Mouse (Mus musculus) retina, postnatal 1 day (tissue): ENCODE data around the gene Sel1l3.

Experiments used
- DNase-seq: peaks from one replicate; pipeline ENCODE4 v3.0.0-alpha.2; 2012

Sel1l3 gene

GRCm38 (mm10) chr5:53078453-53078852, 135.3 kb downstream of the Sel1l3 start:
- DNase-seq: no peak

- no peak for DNase-seq
These were observed 139.2 kb downstream of the Sel1l3 start for GRCm38 (mm10) chr5:53074553-53074952.

GRCm38 (mm10) chr5:53061532-53062130, 152.1 kb downstream of the Sel1l3 start:
- DNase-seq: no peak
